Mouse (Mus musculus) lung, postnatal 36 days (tissue): Measurements from ENCODE around the gene Bcor.

Experiments
- DNase-seq: peaks from one replicate; pipeline ENCODE4 v3.0.0; 2022; ENCODE audit warnings: mixed read lengths

The Bcor gene

GRCm38 (mm10) chrX:12003947-12004346 is 156.2 kb downstream of the Bcor start:
- DNase-seq: no peak

GRCm38 (mm10) chrX:12003539-12003938 is 156.6 kb downstream of the Bcor start:
- no peak for DNase-seq

GRCm38 (mm10) chrX:12003106-12003505 is 157.0 kb downstream of the Bcor start:
- DNase-seq: no peak

- no peak for DNase-seq
These were observed 157.6 kb downstream of the Bcor start for GRCm38 (mm10) chrX:12002596-12002995.

- DNase-seq: no peak
These were observed 158.2 kb downstream of the Bcor start for GRCm38 (mm10) chrX:12001969-12002368.

GRCm38 (mm10) chrX:12001336-12001735 is 158.8 kb downstream of the Bcor start:
- DNase-seq: no peak

GRCm38 (mm10) chrX:12000620-12001019 is 159.5 kb downstream of the Bcor start:
- DNase-seq: no peak

GRCm38 (mm10) chrX:11999951-12000350 is 160.2 kb downstream of the Bcor start:
- DNase-seq: no peak

- DNase-seq: peak; percentile 69
These were observed 161.2 kb downstream of the Bcor start for GRCm38 (mm10) chrX:11998934-11999336.

- peak; percentile 59 for DNase-seq
These were observed 163.3 kb downstream of the Bcor start for GRCm38 (mm10) chrX:11996891-11997290.

GRCm38 (mm10) chrX:11996489-11996888 is 163.7 kb downstream of the Bcor start:
- no peak for DNase-seq

- DNase-seq: peak; percentile 42
These were observed 166.3 kb downstream of the Bcor start for GRCm38 (mm10) chrX:11993641-11994419.

- DNase-seq: no peak
These were observed 170.7 kb downstream of the Bcor start for GRCm38 (mm10) chrX:11989471-11989870.

- no peak for DNase-seq
These were observed 171.8 kb downstream of the Bcor start for GRCm38 (mm10) chrX:11988191-11988896.

- no peak for DNase-seq
These were observed 172.6 kb downstream of the Bcor start for GRCm38 (mm10) chrX:11987602-11988001.
